Mouse (Mus musculus) thymus, postnatal 14 days (tissue): Measurements from ENCODE around the gene Rrp7a.

Experiments
- DNase-seq: peaks from one replicate; pipeline ENCODE4 v3.0.0; 2021

The Rrp7a gene

GRCm38 (mm10) chr15:83122566-83123145 is at the start of gene Rrp7a:
Gene Rrp7a (minus strand): TSS chr15:83122801.
- DNase-seq: peak; percentile 88

GRCm38 (mm10) chr15:83171712-83172481 is 49.3 kb upstream of the Rrp7a start:
- peak; percentile 97 for DNase-seq

GRCm38 (mm10) chr15:83170956-83171659 is 48.5 kb upstream of the Rrp7a start:
- no peak for DNase-seq

- no peak for DNase-seq
Observed at GRCm38 (mm10) chr15:83169772-83170722, 47.4 kb upstream of the Rrp7a start.

- DNase-seq: no peak
Observed at GRCm38 (mm10) chr15:83168875-83169771, 46.5 kb upstream of the Rrp7a start.

GRCm38 (mm10) chr15:83168311-83168710 is 45.7 kb upstream of the Rrp7a start:
- DNase-seq: no peak

- no peak for DNase-seq
Observed at GRCm38 (mm10) chr15:83167550-83168065, 45.0 kb upstream of the Rrp7a start.

GRCm38 (mm10) chr15:83167126-83167525 is 44.5 kb upstream of the Rrp7a start:
- DNase-seq: no peak

GRCm38 (mm10) chr15:83166642-83167041 is 44.0 kb upstream of the Rrp7a start:
- no peak for DNase-seq

- no peak for DNase-seq
Observed at GRCm38 (mm10) chr15:83165526-83166315, 43.1 kb upstream of the Rrp7a start.

GRCm38 (mm10) chr15:83164971-83165471 is 42.4 kb upstream of the Rrp7a start:
- no peak for DNase-seq

- no peak for DNase-seq
Observed at GRCm38 (mm10) chr15:83162818-83163485, 40.4 kb upstream of the Rrp7a start.

- DNase-seq: no peak
Observed at GRCm38 (mm10) chr15:83162001-83162400, 39.4 kb upstream of the Rrp7a start.

- no peak for DNase-seq
Observed at GRCm38 (mm10) chr15:83161062-83161748, 38.6 kb upstream of the Rrp7a start.

GRCm38 (mm10) chr15:83160561-83160960 is 38.0 kb upstream of the Rrp7a start:
- no peak for DNase-seq

- no peak for DNase-seq
Observed at GRCm38 (mm10) chr15:83159823-83160222, 37.2 kb upstream of the Rrp7a start.

GRCm38 (mm10) chr15:83158587-83159160 is 36.1 kb upstream of the Rrp7a start:
- DNase-seq: no peak

- DNase-seq: no peak
Observed at GRCm38 (mm10) chr15:83157667-83158064, 35.1 kb upstream of the Rrp7a start.
